Mouse (Mus musculus): ENCODE measurements at regions not wholly inside any gene's neighbourhood (a gene's known extent, or its start where the extent isn't known, plus 50 kb on each side); places are given as distances from the start of the nearest gene placed in this dataset.

GRCm38 (mm10) chr15:50246418-50247186 is 3638.1 kb upstream of the Gm7489 start:
- 79% methylated on average over 15 of the region's 15 CpGs for WGBS
- no peak overlapping the region for H3K4me2 ChIP-seq
- H3K27me3 ChIP-seq (replicated peaks): no peaks in the 10 kb centered on the region

GRCm38 (mm10) chr15:50260057-50260456 is 3624.6 kb upstream of the Gm7489 start:
- Histone ChIP-seq H3K27me3 (replicated peaks) (no peaks in the 10 kb centered on the region), H3K4me2 (no peak overlapping the region), H3K27ac (ENCODE audit: poor library complexity, severe bottlenecking) (no peak overlapping the region), H3K4me3 (no peak overlapping the region), H3K36me3 (no peaks in the 10 kb centered on the region), H3K4me1 (replicated peaks) (no peaks in the 10 kb centered on the region), H3K9ac (no peak overlapping the region), H3K9me3 (replicated peaks) (no peaks in the 10 kb centered on the region)
- WGBS: 66% methylated on average over 2 of the region's 2 CpGs
- ATAC-seq (ENCODE audit: insufficient number of reproducible peaks, low FRiP score): no peak

More at GRCm38 (mm10) chr15:50246418-50247186, 3638.1 kb upstream of the Gm7489 start:
- no peaks in the 10 kb centered on the region for H3K36me3 ChIP-seq
- no peak overlapping the region for H3K27ac ChIP-seq (ENCODE audit: poor library complexity, severe bottlenecking)
- H3K4me1 ChIP-seq (replicated peaks): no peaks in the 10 kb centered on the region
- no peaks in the 10 kb centered on the region for H3K9me3 ChIP-seq (replicated peaks)
- ATAC-seq (ENCODE audit: insufficient number of reproducible peaks, low FRiP score): no peak
- H3K9ac ChIP-seq: no peak overlapping the region
- no peak overlapping the region for H3K4me3 ChIP-seq

DNA sequence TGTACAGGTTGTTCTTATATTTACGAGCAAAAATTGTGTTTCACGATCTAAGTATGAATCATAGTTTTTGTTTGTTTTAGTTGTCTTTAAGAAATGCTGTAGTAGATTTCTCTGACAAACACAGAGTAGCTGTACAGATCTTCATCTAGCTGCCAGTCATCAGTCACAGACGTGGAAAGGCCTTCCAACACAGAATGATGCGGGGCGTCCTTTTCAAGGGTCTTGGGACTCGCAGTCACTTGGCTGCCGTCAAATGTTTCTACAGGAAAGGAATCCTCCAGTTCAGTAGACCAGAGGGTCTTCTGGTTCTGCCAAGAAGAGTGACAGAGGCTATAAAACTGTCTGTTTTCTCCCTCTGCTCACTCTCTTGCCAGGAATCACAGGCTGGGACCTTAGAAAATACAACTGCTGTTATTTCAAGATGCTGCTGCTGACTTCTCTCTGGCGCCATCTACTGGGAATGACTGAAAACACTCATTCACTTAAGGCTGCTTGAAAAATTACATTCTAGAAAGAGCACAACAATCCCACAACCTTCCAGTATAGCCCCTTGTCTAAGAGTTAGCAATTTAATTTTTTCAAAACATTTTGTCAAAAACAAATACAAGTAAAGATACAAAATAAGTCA is 3623.3 kb upstream of the Gm7489 start:
- 68% methylated on average over 8 of the region's 8 CpGs for WGBS
- ATAC-seq (ENCODE audit: insufficient number of reproducible peaks, low FRiP score): no peak
- Histone ChIP-seq H3K27me3 (replicated peaks) (no peaks in the 10 kb centered on the region), H3K36me3 (no peaks in the 10 kb centered on the region), H3K4me1 (replicated peaks) (no peaks in the 10 kb centered on the region), H3K4me3 (no peak overlapping the region), H3K9ac (no peak overlapping the region), H3K27ac (ENCODE audit: poor library complexity, severe bottlenecking) (no peak overlapping the region), H3K9me3 (replicated peaks) (no peaks in the 10 kb centered on the region), H3K4me2 (no peak overlapping the region)

DNA sequence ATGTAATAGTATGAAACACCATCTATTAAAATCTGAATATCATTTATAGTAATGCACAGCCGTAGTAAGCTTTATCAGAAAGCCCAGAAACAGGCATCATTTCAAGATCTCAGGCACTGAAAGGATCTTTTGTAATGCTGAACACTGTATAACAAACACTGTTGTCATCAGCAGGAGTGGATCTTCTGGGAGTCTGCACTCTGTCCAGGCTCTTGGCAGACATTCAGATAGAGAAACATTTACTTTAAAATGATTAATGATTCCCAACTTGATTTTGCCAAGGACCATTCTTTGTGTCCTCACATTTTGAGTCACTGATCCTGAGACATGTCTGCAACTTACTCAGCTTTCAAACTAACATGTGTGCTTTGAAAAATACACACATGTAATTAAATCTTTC is 3617.2 kb upstream of the Gm7489 start:
- no peak overlapping the region for H3K27ac ChIP-seq (ENCODE audit: poor library complexity, severe bottlenecking)
- 56% methylated on average over 1 of the region's 1 CpGs for WGBS

DNA sequence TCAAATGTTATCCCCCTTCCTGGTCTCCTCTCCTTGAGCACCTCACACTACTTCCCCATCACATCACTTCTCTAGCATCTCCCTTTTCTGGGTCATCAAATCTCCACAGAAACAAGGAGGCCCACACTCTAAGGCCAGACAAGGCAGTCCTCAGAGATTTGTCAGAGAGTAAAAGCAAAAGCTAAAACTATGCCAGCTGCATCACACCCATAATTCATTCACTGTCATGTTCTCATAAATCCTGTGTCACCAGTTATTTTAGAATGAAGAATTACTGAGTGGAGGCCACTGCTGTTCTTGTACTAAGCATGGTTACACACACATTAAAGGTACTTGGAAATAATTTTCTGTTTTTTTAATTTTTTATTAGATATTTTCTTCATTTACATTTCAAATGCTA is 3613.1 kb upstream of the Gm7489 start:
- no peaks in the 10 kb centered on the region for H3K27me3 ChIP-seq (replicated peaks)
- no peak overlapping the region for H3K4me2 ChIP-seq
- no peak overlapping the region for H3K27ac ChIP-seq (ENCODE audit: poor library complexity, severe bottlenecking)
- H3K36me3 ChIP-seq: no peaks in the 10 kb centered on the region
- H3K9ac ChIP-seq: no peak overlapping the region
- no peak for ATAC-seq (ENCODE audit: insufficient number of reproducible peaks, low FRiP score)
- H3K4me1 ChIP-seq (replicated peaks): no peaks in the 10 kb centered on the region
- H3K9me3 ChIP-seq (replicated peaks): no peaks in the 10 kb centered on the region
- no peak overlapping the region for H3K4me3 ChIP-seq

More for the DNA sequence above, 3617.2 kb upstream of the Gm7489 start:
- Histone ChIP-seq H3K4me1 (replicated peaks) (no peaks in the 10 kb centered on the region), H3K4me3 (no peak overlapping the region), H3K9me3 (replicated peaks) (no peaks in the 10 kb centered on the region), H3K9ac (no peak overlapping the region), H3K36me3 (no peaks in the 10 kb centered on the region), H3K4me2 (no peak overlapping the region), H3K27me3 (replicated peaks) (no peaks in the 10 kb centered on the region)
- no peak for ATAC-seq (ENCODE audit: insufficient number of reproducible peaks, low FRiP score)

GRCm38 (mm10) chr15:50282576-50282975 is 3602.1 kb upstream of the Gm7489 start:
- H3K4me1 ChIP-seq (replicated peaks): no peaks in the 10 kb centered on the region
- H3K4me3 ChIP-seq: no peak overlapping the region
- no peaks in the 10 kb centered on the region for H3K9me3 ChIP-seq (replicated peaks)
- H3K27me3 ChIP-seq (replicated peaks): no peaks in the 10 kb centered on the region
- H3K4me2 ChIP-seq: no peak overlapping the region
- H3K36me3 ChIP-seq: no peaks in the 10 kb centered on the region
- no peak overlapping the region for H3K27ac ChIP-seq (ENCODE audit: poor library complexity, severe bottlenecking)
- 63% methylated on average over 2 of the region's 2 CpGs for WGBS
- no peak overlapping the region for H3K9ac ChIP-seq
- ATAC-seq (ENCODE audit: insufficient number of reproducible peaks, low FRiP score): no peak

- H3K27me3 ChIP-seq (replicated peaks): no peaks in the 10 kb centered on the region
- ATAC-seq (ENCODE audit: insufficient number of reproducible peaks, low FRiP score): no peak
- no peak overlapping the region for H3K4me2 ChIP-seq
- 94% methylated on average over 2 of the region's 2 CpGs for WGBS
- no peak overlapping the region for H3K27ac ChIP-seq (ENCODE audit: poor library complexity, severe bottlenecking)
- H3K9ac ChIP-seq: no peak overlapping the region
- no peaks in the 10 kb centered on the region for H3K9me3 ChIP-seq (replicated peaks)
- H3K4me1 ChIP-seq (replicated peaks): no peaks in the 10 kb centered on the region
- H3K36me3 ChIP-seq: no peaks in the 10 kb centered on the region
- no peak overlapping the region for H3K4me3 ChIP-seq
Observed at GRCm38 (mm10) chr15:50283491-50283890, 3601.2 kb upstream of the Gm7489 start.

DNA sequence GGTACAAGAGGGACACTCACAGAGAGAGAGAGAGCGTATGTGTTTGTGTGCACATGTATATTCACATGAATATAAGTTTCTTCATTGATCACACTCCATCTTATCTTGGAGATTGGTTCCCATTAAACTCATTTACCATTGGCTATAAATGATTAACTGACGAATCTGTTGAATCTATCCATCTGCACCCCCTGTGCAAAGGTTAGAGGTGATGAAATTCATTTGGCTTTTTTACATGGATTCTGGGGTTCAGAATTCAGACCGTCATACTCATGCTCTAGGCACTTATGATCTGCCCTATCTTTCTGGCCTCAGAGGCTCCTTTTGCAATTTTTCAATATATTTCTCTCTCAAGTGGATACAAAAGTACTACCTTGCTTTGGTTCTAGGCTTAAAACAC is 3582.9 kb upstream of the Gm7489 start:
- Histone ChIP-seq H3K4me1 (replicated peaks) (no peaks in the 10 kb centered on the region), H3K9me3 (replicated peaks) (no peaks in the 10 kb centered on the region), H3K27me3 (replicated peaks) (no peaks in the 10 kb centered on the region), H3K4me3 (no peak overlapping the region), H3K36me3 (no peaks in the 10 kb centered on the region), H3K4me2 (no peak overlapping the region), H3K9ac (no peak overlapping the region), H3K27ac (ENCODE audit: poor library complexity, severe bottlenecking) (no peak overlapping the region)
- no peak for ATAC-seq (ENCODE audit: insufficient number of reproducible peaks, low FRiP score)
- 87% methylated on average over 3 of the region's 3 CpGs for WGBS

GRCm38 (mm10) chr15:50304085-50304484 is 3580.6 kb upstream of the Gm7489 start:
- Histone ChIP-seq H3K4me2 (no peak overlapping the region), H3K9ac (no peak overlapping the region), H3K27me3 (replicated peaks) (no peaks in the 10 kb centered on the region), H3K4me1 (replicated peaks) (no peaks in the 10 kb centered on the region), H3K4me3 (no peak overlapping the region), H3K36me3 (no peaks in the 10 kb centered on the region), H3K27ac (ENCODE audit: poor library complexity, severe bottlenecking) (no peak overlapping the region), H3K9me3 (replicated peaks) (no peaks in the 10 kb centered on the region)
- ATAC-seq (ENCODE audit: insufficient number of reproducible peaks, low FRiP score): no peak
- WGBS: 84% methylated on average over 4 of the region's 4 CpGs

DNA sequence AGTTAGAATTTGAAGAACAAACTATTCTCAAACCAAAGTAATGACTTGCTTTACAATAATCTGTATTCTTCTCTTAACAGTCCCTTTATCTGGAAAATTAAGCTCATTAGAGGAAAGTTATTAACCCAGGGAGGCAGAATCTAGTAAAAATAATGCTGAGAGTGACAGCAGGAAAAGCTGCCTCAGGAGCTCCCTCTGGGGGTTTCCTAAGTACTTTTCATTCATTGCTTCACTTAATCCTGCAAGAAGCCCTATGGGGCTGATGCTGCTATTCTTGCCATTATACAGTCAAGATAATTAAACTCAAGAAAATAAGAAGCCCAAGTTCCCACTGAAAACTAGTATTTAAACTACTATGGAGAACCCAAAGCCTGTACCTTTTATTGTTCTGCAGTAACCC is 3563.9 kb upstream of the Gm7489 start:
- H3K9me3 ChIP-seq (replicated peaks): no peaks in the 10 kb centered on the region
- no peaks in the 10 kb centered on the region for H3K27me3 ChIP-seq (replicated peaks)
- H3K36me3 ChIP-seq: no peaks in the 10 kb centered on the region
- ATAC-seq (ENCODE audit: insufficient number of reproducible peaks, low FRiP score): no peak
- H3K4me1 ChIP-seq (replicated peaks): no peaks in the 10 kb centered on the region
- no peak overlapping the region for H3K9ac ChIP-seq
- H3K4me2 ChIP-seq: no peak overlapping the region
- H3K27ac ChIP-seq (ENCODE audit: poor library complexity, severe bottlenecking): no peak overlapping the region
- no peak overlapping the region for H3K4me3 ChIP-seq

DNA sequence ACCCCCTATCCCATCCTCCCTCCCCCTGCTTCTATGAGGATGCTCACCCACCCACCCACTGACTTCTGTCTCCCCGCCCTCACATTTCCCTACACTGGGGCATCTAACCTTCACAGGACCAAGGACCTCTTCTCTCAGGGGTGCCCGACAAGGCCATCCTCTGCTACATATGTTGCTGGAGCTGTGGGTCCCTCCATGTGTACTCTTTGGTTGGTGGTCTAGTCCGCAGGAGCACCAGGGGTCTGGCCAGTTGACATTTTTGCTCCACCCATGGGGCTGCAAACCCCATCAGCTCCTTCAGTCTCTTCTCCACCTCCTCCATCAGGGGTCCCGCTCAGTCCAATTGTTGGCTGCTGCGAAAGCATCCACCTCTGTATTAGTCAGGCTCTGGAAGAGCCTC is 3539.2 kb upstream of the Gm7489 start:
- Histone ChIP-seq H3K27ac (ENCODE audit: poor library complexity, severe bottlenecking) (no peak overlapping the region), H3K36me3 (no peaks in the 10 kb centered on the region), H3K9ac (no peak overlapping the region), H3K27me3 (replicated peaks) (no peaks in the 10 kb centered on the region), H3K4me2 (no peak overlapping the region), H3K4me3 (no peak overlapping the region), H3K4me1 (replicated peaks) (no peaks in the 10 kb centered on the region), H3K9me3 (replicated peaks) (no peaks in the 10 kb centered on the region)
- ATAC-seq (ENCODE audit: insufficient number of reproducible peaks, low FRiP score): no peak
- WGBS: 89% methylated on average over 5 of the region's 5 CpGs

GRCm38 (mm10) chr15:50346953-50347352 is 3537.8 kb upstream of the Gm7489 start:
- Histone ChIP-seq H3K9me3 (replicated peaks) (no peaks in the 10 kb centered on the region), H3K9ac (no peak overlapping the region), H3K4me1 (replicated peaks) (no peaks in the 10 kb centered on the region), H3K4me2 (no peak overlapping the region), H3K36me3 (no peaks in the 10 kb centered on the region), H3K27ac (ENCODE audit: poor library complexity, severe bottlenecking) (no peak overlapping the region), H3K27me3 (replicated peaks) (no peaks in the 10 kb centered on the region), H3K4me3 (no peak overlapping the region)
- WGBS: 78% methylated on average over 2 of the region's 2 CpGs
- ATAC-seq (ENCODE audit: insufficient number of reproducible peaks, low FRiP score): no peak
